Mouse (Mus musculus) myocyte (in vitro differentiated cells): ENCODE data around the gene Fbxo48.

Experiments used
- POLR2A ChIP-seq: IDR thresholded peaks from one replicate; pipeline ENCODE4 v1.6.1; 2011; ENCODE audit warnings: low read depth, mild to moderate bottlenecking, control low read depth, moderate library complexity; ENCODE audit not compliant: insufficient read length
- POLR2AphosphoS2 ChIP-seq: IDR thresholded peaks from one replicate; pipeline ENCODE4 v1.6.1; 2011; ENCODE audit warnings: low read depth, control low read depth; ENCODE audit not compliant: insufficient read length

- no peak for TF ChIP-seq POLR2A
- no peak for TF ChIP-seq POLR2AphosphoS2
Observed at GRCm38 (mm10) chr11:16950226-16950975, 774 bp upstream of the Fbxo48 start.
